Mouse (Mus musculus): ENCODE measurements around the gene Kcnj14. TPM values are rescaled to one million over a fixed set of nuclear protein-coding genes. Genes with fewer than 3 reads are reported as not detected.

The Kcnj14 gene
- polyA plus RNA-seq, 1 experiment from 2014 or later, result 1.2 TPM

DNA sequence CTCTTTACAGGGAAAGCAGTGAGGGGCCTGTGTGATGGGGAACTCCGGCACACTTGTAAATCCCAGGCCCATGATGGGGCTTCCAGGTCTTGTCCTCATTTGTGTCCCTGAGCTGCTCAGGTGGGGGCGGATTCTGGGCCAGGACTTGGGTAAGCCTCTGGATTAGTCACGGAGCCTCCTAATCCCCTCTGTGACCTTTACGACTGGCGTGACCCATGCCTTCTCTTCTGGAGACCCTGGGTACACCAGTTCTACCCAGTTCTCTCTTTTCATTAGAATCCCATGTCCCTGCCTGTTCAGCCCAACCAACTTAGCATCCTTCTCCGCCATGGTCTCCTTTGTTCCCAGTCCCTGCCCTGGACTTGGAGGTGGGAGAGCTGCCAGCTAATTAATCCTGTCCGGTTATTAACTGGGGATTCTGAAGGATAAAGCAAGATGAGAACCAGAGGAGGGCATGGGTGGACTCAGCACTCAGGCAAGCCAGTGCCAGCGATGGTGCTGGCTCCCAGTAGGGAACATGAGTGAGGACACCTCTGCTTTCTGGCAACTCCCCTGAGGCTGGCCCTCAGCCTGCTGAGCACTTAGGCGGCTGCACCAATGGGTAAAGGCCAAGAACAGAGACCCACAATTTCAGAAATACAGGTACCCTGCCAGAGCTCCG, 9.1 kb downstream of the Kcnj14 start:
- H3K27me3 ChIP-seq (replicated peaks; ENCODE audit: control insufficient read depth, insufficient read depth, low read length), result no peaks in the 10 kb centered on the region
- ATAC-seq, result no peak
- 37% methylated on average over 10 of the region's 10 CpGs for WGBS
- H3K9me3 ChIP-seq (ENCODE audit: control insufficient read depth, low read length), result no peaks in the 10 kb centered on the region
- H3K4me2 ChIP-seq (ENCODE audit: low read length), result peak overlapping the region; percentile 61
- H3K4me1 ChIP-seq (ENCODE audit: control insufficient read depth, insufficient read depth, low read depth, low read length), result peaks cover 25% of the 10 kb centered on the region
- H3K9ac ChIP-seq (ENCODE audit: low read depth, low read length), result peak overlapping the region; percentile 35
- peaks cover 22% of the 10 kb centered on the region for H3K36me3 ChIP-seq (ENCODE audit: control insufficient read depth, insufficient read depth, low read length)
- H3K27ac ChIP-seq (ENCODE audit: low read depth, low read length), result peak overlapping the region; percentile 72
- peak overlapping the region; percentile 40; the same call in 1 of the 2 replicates for H3K4me3 ChIP-seq (ENCODE audit: low read length)

DNA sequence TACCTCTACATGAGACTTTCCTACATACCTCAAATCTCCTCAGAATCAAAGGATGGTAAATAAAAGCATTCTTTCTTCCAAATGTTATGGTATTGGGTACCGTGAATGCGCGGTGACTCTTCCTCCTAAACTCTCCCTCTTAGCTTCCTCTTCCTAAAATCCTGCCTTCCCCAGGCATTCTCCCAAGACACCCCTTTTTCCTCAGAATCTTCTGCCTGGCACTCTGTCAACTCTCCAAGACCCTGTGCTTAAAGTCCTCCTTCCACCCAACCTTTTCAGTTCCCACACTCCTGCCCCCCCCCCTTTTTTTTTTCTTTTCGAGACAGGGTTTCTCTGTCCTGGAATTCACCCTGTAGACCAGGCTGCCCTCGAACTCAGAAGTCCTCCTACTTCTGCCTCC, 9.7 kb downstream of the Kcnj14 start:
- no peak for ATAC-seq
- H3K9ac ChIP-seq (ENCODE audit: low read depth, low read length), result peak overlapping the region; percentile 33; the same call in 1 of the 2 replicates
- 1% methylated on average over 5 of the region's 5 CpGs for WGBS

GRCm38 (mm10) chr7:45813787-45814779, 10.5 kb downstream of the Kcnj14 start, which contains the start of gene Cyth2:
Gene Cyth2 (minus strand): TSS chr7:45814581.
- peak; percentile 99 for ATAC-seq
- WGBS, result under 1% methylated on average over 66 of the region's 92 CpGs

More for the DNA sequence above, 9.7 kb downstream of the Kcnj14 start:
- peak overlapping the region; percentile 40 for H3K4me3 ChIP-seq (ENCODE audit: low read length)
- peaks cover 25% of the 10 kb centered on the region for H3K4me1 ChIP-seq (ENCODE audit: control insufficient read depth, insufficient read depth, low read depth, low read length)
- H3K36me3 ChIP-seq (ENCODE audit: control insufficient read depth, insufficient read depth, low read length), result peaks cover 28% of the 10 kb centered on the region
- peak overlapping the region; percentile 72 for H3K27ac ChIP-seq (ENCODE audit: low read depth, low read length)
- no peaks in the 10 kb centered on the region for H3K9me3 ChIP-seq (ENCODE audit: control insufficient read depth, low read length)
- peak overlapping the region; percentile 61 for H3K4me2 ChIP-seq (ENCODE audit: low read length)
- no peaks in the 10 kb centered on the region for H3K27me3 ChIP-seq (replicated peaks; ENCODE audit: control insufficient read depth, insufficient read depth, low read length)

DNA sequence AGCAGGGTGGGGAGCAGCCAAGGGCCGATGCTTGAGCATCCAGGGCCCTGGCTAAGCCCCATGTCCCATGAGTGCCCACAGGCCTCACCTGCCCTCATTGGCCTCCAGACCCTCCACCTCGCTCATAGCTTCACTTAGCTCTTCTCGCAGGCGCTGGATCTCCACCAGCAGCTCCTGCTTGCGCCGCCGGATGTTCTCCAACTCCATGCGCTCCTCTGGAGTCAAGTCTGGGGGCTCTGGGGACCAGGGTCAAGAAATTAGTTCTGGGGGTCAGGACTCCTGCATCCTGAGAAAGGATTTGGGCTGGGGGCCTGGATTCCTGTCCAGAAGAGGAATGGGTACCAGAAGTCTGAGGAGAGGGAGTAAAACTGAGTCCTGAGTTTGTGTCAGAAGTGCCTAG, 11.7 kb downstream of the Kcnj14 start:
- Histone ChIP-seq H3K27ac (ENCODE audit: low read depth, low read length) (peak overlapping the region; percentile 100; the same call in 1 of the 2 replicates), H3K4me3 (ENCODE audit: low read length) (peak overlapping the region; percentile 98), H3K4me1 (ENCODE audit: control insufficient read depth, insufficient read depth, low read depth, low read length) (peaks cover 25% of the 10 kb centered on the region), H3K36me3 (ENCODE audit: control insufficient read depth, insufficient read depth, low read length) (peaks cover 46% of the 10 kb centered on the region), H3K9ac (ENCODE audit: low read depth, low read length) (peak overlapping the region; percentile 100), H3K4me2 (ENCODE audit: low read length) (peak overlapping the region; percentile 77), H3K9me3 (ENCODE audit: control insufficient read depth, low read length) (no peaks in the 10 kb centered on the region), H3K27me3 (replicated peaks; ENCODE audit: control insufficient read depth, insufficient read depth, low read length) (no peaks in the 10 kb centered on the region)
- no peak for ATAC-seq
- WGBS, result 82% methylated on average over 8 of the region's 8 CpGs

More at GRCm38 (mm10) chr7:45813787-45814779, 10.5 kb downstream of the Kcnj14 start, which contains the start of gene Cyth2:
- H3K4me1 ChIP-seq (ENCODE audit: control insufficient read depth, insufficient read depth, low read depth, low read length), result peaks cover 25% of the 10 kb centered on the region
- H3K4me3 ChIP-seq (ENCODE audit: low read length), result peak within 1 kb of the TSS; percentile 98
- peak within 1 kb of the TSS; percentile 100 for H3K9ac ChIP-seq (ENCODE audit: low read depth, low read length)
- H3K27ac ChIP-seq (ENCODE audit: low read depth, low read length), result peak within 1 kb of the TSS; percentile 100
- no peaks in the 10 kb centered on the region for H3K27me3 ChIP-seq (replicated peaks; ENCODE audit: control insufficient read depth, insufficient read depth, low read length)
- H3K36me3 ChIP-seq (ENCODE audit: control insufficient read depth, insufficient read depth, low read length), result peaks cover 36% of the 10 kb centered on the region
- peak within 1 kb of the TSS; percentile 77 for H3K4me2 ChIP-seq (ENCODE audit: low read length)
- H3K9me3 ChIP-seq (ENCODE audit: control insufficient read depth, low read length), result no peaks in the 10 kb centered on the region

- H3K4me2 ChIP-seq (ENCODE audit: low read length), result no peak overlapping the region
- H3K27ac ChIP-seq (ENCODE audit: low read depth, low read length), result no peak overlapping the region
- H3K4me1 ChIP-seq (ENCODE audit: control insufficient read depth, insufficient read depth, low read depth, low read length), result peaks cover 12% of the 10 kb centered on the region
- no peaks in the 10 kb centered on the region for H3K9me3 ChIP-seq (ENCODE audit: control insufficient read depth, low read length)
- H3K27me3 ChIP-seq (replicated peaks; ENCODE audit: control insufficient read depth, insufficient read depth, low read length), result no peaks in the 10 kb centered on the region
- H3K9ac ChIP-seq (ENCODE audit: low read depth, low read length), result no peak overlapping the region
- peaks cover 60% of the 10 kb centered on the region for H3K36me3 ChIP-seq (ENCODE audit: control insufficient read depth, insufficient read depth, low read length)
- 75% methylated on average over 14 of the region's 14 CpGs for WGBS
- no peak overlapping the region for H3K4me3 ChIP-seq (ENCODE audit: low read length)
- no peak for ATAC-seq
Measured at GRCm38 (mm10) chr7:45809276-45810075, 15.1 kb downstream of the Kcnj14 start.

DNA sequence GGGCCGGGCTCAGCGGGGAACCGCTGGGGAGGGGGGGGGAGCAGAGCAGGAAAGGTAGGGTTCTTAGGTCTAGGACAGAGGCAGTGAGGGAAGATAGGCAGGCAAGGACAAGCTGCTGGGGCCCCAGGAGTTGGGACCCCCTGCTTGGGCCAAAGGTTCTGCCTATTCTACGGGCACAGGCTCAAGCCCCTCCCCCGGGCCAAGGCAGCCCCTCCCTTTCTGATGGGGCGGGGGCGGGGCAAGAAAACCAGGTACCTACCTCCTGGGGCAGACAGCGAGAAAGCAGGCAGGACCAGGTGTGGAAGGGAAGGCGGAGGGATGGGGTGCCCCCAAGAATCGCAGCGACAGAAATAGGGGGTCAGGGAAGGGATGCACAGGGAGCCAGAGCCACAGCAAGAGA, 16.1 kb downstream of the Kcnj14 start:
- WGBS, result 41% methylated on average over 11 of the region's 11 CpGs
- Histone ChIP-seq H3K27ac (ENCODE audit: low read depth, low read length) (no peak overlapping the region; the same call in 1 of the 2 replicates), H3K9me3 (ENCODE audit: control insufficient read depth, low read length) (no peaks in the 10 kb centered on the region), H3K4me1 (ENCODE audit: control insufficient read depth, insufficient read depth, low read depth, low read length) (peaks cover 12% of the 10 kb centered on the region), H3K27me3 (replicated peaks; ENCODE audit: control insufficient read depth, insufficient read depth, low read length) (no peaks in the 10 kb centered on the region), H3K9ac (ENCODE audit: low read depth, low read length) (no peak overlapping the region), H3K36me3 (ENCODE audit: control insufficient read depth, insufficient read depth, low read length) (peaks cover 60% of the 10 kb centered on the region), H3K4me2 (ENCODE audit: low read length) (no peak overlapping the region), H3K4me3 (ENCODE audit: low read length) (no peak overlapping the region)
- ATAC-seq, result no peak

GRCm38 (mm10) chr7:45805941-45806340, 18.6 kb downstream of the Kcnj14 start:
- H3K27me3 ChIP-seq (replicated peaks; ENCODE audit: control insufficient read depth, insufficient read depth, low read length), result no peaks in the 10 kb centered on the region
- 0 out of 2 replicates have a peak overlapping the region, but pooled peaks have one; percentile 19 for H3K27ac ChIP-seq (ENCODE audit: low read depth, low read length)
- no peaks in the 10 kb centered on the region for H3K9me3 ChIP-seq (ENCODE audit: control insufficient read depth, low read length)
- 55% methylated on average over 5 of the region's 5 CpGs for WGBS
- no peak overlapping the region for H3K4me3 ChIP-seq (ENCODE audit: low read length)
- H3K9ac ChIP-seq (ENCODE audit: low read depth, low read length), result no peak overlapping the region
- H3K36me3 ChIP-seq (ENCODE audit: control insufficient read depth, insufficient read depth, low read length), result peaks cover 53% of the 10 kb centered on the region
- no peaks in the 10 kb centered on the region for H3K4me1 ChIP-seq (ENCODE audit: control insufficient read depth, insufficient read depth, low read depth, low read length)
- ATAC-seq, result no peak
- no peak overlapping the region for H3K4me2 ChIP-seq (ENCODE audit: low read length)

GRCm38 (mm10) chr7:45802551-45802950, 22.0 kb downstream of the Kcnj14 start:
- no peaks in the 10 kb centered on the region for H3K27me3 ChIP-seq (replicated peaks; ENCODE audit: control insufficient read depth, insufficient read depth, low read length)
- no peak overlapping the region for H3K9ac ChIP-seq (ENCODE audit: low read depth, low read length)
- H3K27ac ChIP-seq (ENCODE audit: low read depth, low read length), result no peak overlapping the region
- no peak for ATAC-seq
- peaks cover 13% of the 10 kb centered on the region for H3K4me1 ChIP-seq (ENCODE audit: control insufficient read depth, insufficient read depth, low read depth, low read length)
- WGBS, result 94% methylated on average over 6 of the region's 6 CpGs
- no peak overlapping the region for H3K4me3 ChIP-seq (ENCODE audit: low read length)
- H3K36me3 ChIP-seq (ENCODE audit: control insufficient read depth, insufficient read depth, low read length), result peaks cover 29% of the 10 kb centered on the region
- H3K9me3 ChIP-seq (ENCODE audit: control insufficient read depth, low read length), result no peaks in the 10 kb centered on the region
- H3K4me2 ChIP-seq (ENCODE audit: low read length), result no peak overlapping the region

All from hindbrain, embryonic 16.5 days (tissue).